Mouse (Mus musculus) ES-Bruce4 (cell line): Measurements from ENCODE around the gene Gnb2.

Experiments
- CTCF ChIP-seq: IDR thresholded peaks from one replicate; pipeline ENCODE4 v1.8.1; 2011; ENCODE audit warnings: low read depth, low read length
- POLR2A ChIP-seq: IDR thresholded peaks from one replicate; pipeline ENCODE4 v1.8.1; 2011; ENCODE audit warnings: low read length; ENCODE audit not compliant: insufficient read depth

GRCm38 (mm10) chr5:137510014-137510501 lies 23.3 kb downstream of the Gnb2 start:
- no peak for TF ChIP-seq CTCF
- no peak for TF ChIP-seq POLR2A
